Mouse (Mus musculus): ENCODE measurements at regions not wholly inside any gene's neighbourhood (a gene's known extent, or its start where the extent isn't known, plus 50 kb on each side); places are given as distances from the start of the nearest gene placed in this dataset.

- in situ Hi-C loops (cut with MboI; ENCODE audit: low pct_ligation_motif_present, low pct_unique_long_range_greater_than_20kb, low sequenced_read_pairs) (loop anchor here (25.0 kb wide), 1 partner anchor 202 kb away; no protein-coding TSS in a partner anchor), dilution Hi-C loops (cut with MboI; ENCODE audit: extremely low pct_ligation_motif_present, extremely low pct_unique_long_range_greater_than_20kb, low sequenced_read_pairs) (no loop called here)
- Histone ChIP-seq H3K4me2 (ENCODE audit: insufficient read depth, low read depth, poor library complexity, severe bottlenecking) (no peak overlapping the region), H3K27ac (ENCODE audit: insufficient read depth, low read depth) (no peak overlapping the region), H3K27me3 (replicated peaks) (no peaks in the 10 kb centered on the region), H3K9ac (ENCODE audit: insufficient read depth, low read depth) (no peak overlapping the region), H3K4me3 (replicated peaks in 1 of 3; ENCODE audit: low read depth in 2 of 3, low read length in 2 of 3, poor library complexity in 1 of 3) (no peak overlapping the region), H3K79me2 (replicated peaks; ENCODE audit: control insufficient read depth, extremely low read depth, insufficient read depth, poor library complexity, severe bottlenecking) (no peaks in the 10 kb centered on the region), H3K4me1 (ENCODE audit: control insufficient read depth in 1 of 2, insufficient read depth in 2 of 2) (peaks cover 0 to under 1% of the 10 kb centered on the region in 2 experiments; a peak in 1 of 4 replicates), H3K9me3 (replicated peaks; ENCODE audit: low read length) (peaks cover 12% of the 10 kb centered on the region), H3K36me3 (replicated peaks in 1 of 2; ENCODE audit: control insufficient read depth in 1 of 2, insufficient read depth in 1 of 2, low read length in 1 of 2) (no peaks in the 10 kb centered on the region)
- TF ChIP-seq POLR2A (IDR thresholded peaks at IDR 0.05; ENCODE audit: low read depth, low read length) (no peak), CHD2 (IDR thresholded peaks at IDR 0.05; ENCODE audit: low read length) (no peak), IRF4 (IDR thresholded peaks at IDR 0.05; ENCODE audit: low read depth, low read length) (no peak), EP300 (IDR thresholded peaks at IDR 0.05; ENCODE audit: low read length) (no peak), MAFK (IDR thresholded peaks at IDR 0.05; ENCODE audit: insufficient replicate concordance, low read length) (no peak), CHD1 (IDR thresholded peaks at IDR 0.05; ENCODE audit: low read depth, low read length) (no peak), NELFE (IDR thresholded peaks at IDR 0.05; ENCODE audit: low read depth, low read length) (no peak), PAX5 (IDR thresholded peaks at IDR 0.05; ENCODE audit: low read length) (no peak), ZNF384 (IDR thresholded peaks at IDR 0.05; ENCODE audit: low read depth, low read length) (no peak), HCFC1 (IDR thresholded peaks at IDR 0.05; ENCODE audit: low read depth, low read length) (no peak), JUN (IDR thresholded peaks at IDR 0.05; ENCODE audit: insufficient read depth, low read depth, low read length) (no peak)
- DNase-seq (ENCODE audit: extremely low read depth) = no peak
Observed at GRCm38 (mm10) chr16:39110089-39110488, 217.6 kb downstream of the Igsf11 start.

DNA sequence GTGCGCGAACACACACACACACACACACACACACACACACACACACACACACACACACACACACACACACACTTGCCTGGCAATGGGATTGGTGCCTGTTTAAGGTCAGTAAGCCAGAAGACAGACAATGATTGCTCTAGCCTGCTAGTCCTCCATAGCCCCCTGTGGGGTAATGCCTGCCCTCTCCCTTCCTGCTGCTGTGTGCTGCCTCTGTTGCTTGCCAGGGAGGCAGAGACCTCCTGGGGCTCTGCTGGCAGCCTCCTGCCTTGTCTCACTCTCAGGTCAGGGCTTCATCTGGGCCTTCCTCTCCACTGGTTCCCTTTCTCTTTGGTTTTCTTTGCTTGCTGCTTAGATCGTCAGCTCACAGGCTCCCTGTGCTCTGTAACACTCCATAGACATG, 225.6 kb downstream of the Igsf11 start:
- H3K27me3 ChIP-seq (replicated peaks) = no peaks in the 10 kb centered on the region
- DNase-seq (ENCODE audit: extremely low read depth) = no peak
- TF ChIP-seq RCOR1 (conservative IDR thresholded peaks at IDR 0.05; ENCODE audit: low read depth, low read length) (no peak), SMC3 (IDR thresholded peaks at IDR 0.05; ENCODE audit: low read depth, low read length) (no peak), MAZ (IDR thresholded peaks at IDR 0.05; ENCODE audit: low read depth, low read length) (no peak), USF1 (IDR thresholded peaks at IDR 0.05; ENCODE audit: low read depth, low read length) (no peak), NRF1 (IDR thresholded peaks at IDR 0.05; ENCODE audit: low read depth, low read length) (no peak), POLR2A (IDR thresholded peaks at IDR 0.05; ENCODE audit: low read depth, low read length) (no peak), CHD1 (IDR thresholded peaks at IDR 0.05; ENCODE audit: low read depth, low read length) (no peak), ETS1 (conservative IDR thresholded peaks at IDR 0.05; ENCODE audit: low read depth, low read length) (no peak), MAX (IDR thresholded peaks at IDR 0.05; ENCODE audit: low read length) (no peak), PAX5 (IDR thresholded peaks at IDR 0.05; ENCODE audit: low read length) (no peak), E2F4 (IDR thresholded peaks at IDR 0.05; ENCODE audit: insufficient replicate concordance, low read depth, low read length) (no peak), ZKSCAN1 (IDR thresholded peaks at IDR 0.05; ENCODE audit: borderline replicate concordance, low read depth, low read length) (no peak), SIN3A (IDR thresholded peaks at IDR 0.05; ENCODE audit: low read length) (no peak)
- no peak overlapping the region for H3K9ac ChIP-seq (ENCODE audit: insufficient read depth, low read depth)
- H3K27ac ChIP-seq (ENCODE audit: insufficient read depth, low read depth) = no peak overlapping the region
- peaks cover 0 to 65% of the 10 kb centered on the region in 2 experiments; a peak in 2 of 4 replicates for H3K4me1 ChIP-seq (ENCODE audit: control insufficient read depth in 1 of 2, insufficient read depth in 2 of 2)
- H3K36me3 ChIP-seq (replicated peaks in 1 of 2; ENCODE audit: control insufficient read depth in 1 of 2, insufficient read depth in 1 of 2, low read length in 1 of 2) = no peaks in the 10 kb centered on the region
- peaks cover 26% of the 10 kb centered on the region for H3K9me3 ChIP-seq (replicated peaks; ENCODE audit: low read length)
- H3K4me3 ChIP-seq (replicated peaks in 1 of 3; ENCODE audit: low read depth in 2 of 3, low read length in 2 of 3, poor library complexity in 1 of 3) = peak overlapping the region in 1 of 3 experiments; percentile 26
- H3K79me2 ChIP-seq (replicated peaks; ENCODE audit: control insufficient read depth, extremely low read depth, insufficient read depth, poor library complexity, severe bottlenecking) = no peaks in the 10 kb centered on the region
- in situ Hi-C loops (cut with MboI; ENCODE audit: low pct_ligation_motif_present, low pct_unique_long_range_greater_than_20kb, low sequenced_read_pairs) (loop anchor here (25.0 kb wide), 1 partner anchor 194 kb away; no protein-coding TSS in a partner anchor), dilution Hi-C loops (cut with MboI; ENCODE audit: extremely low pct_ligation_motif_present, extremely low pct_unique_long_range_greater_than_20kb, low sequenced_read_pairs) (no loop called here)
- H3K4me2 ChIP-seq (ENCODE audit: insufficient read depth, low read depth, poor library complexity, severe bottlenecking) = no peak overlapping the region
